Mouse (Mus musculus): ENCODE measurements at regions not wholly inside any gene's neighbourhood (a gene's known extent, or its start where the extent isn't known, plus 50 kb on each side); places are given as distances from the start of the nearest gene placed in this dataset.

DNA sequence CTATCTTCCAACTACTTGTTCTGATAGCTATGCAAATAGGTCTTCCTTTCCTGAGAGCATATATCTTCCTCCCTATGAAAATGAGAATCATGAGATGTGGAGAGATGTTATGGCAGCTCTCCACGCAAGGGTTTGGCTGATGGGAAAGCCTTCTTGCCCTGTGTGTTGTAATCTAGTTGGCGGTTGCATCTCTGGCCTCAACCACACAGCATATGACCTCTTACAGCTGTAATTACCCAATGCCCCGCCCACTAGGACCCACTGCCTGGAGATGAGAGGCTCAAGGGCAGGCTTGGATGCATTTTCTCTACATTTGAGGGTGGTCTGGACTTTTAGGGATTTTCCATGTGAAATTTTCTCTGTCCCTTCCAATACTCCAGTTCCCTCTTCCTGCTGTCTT lies 190.9 kb upstream of the Ccdc122 start:
- no peak for TF ChIP-seq CTCF (conservative IDR thresholded peaks at IDR 0.05; ENCODE audit: low read length)
- TF ChIP-seq NANOG (IDR thresholded peaks at IDR 0.05; ENCODE audit: borderline replicate concordance, low read length): no peak

Data from E14TG2a.4 (cell line).